17 mouse cellular contexts compared by ENCODE assay signal in genomic region chr17:45865944-45866343, GRCm38 (mm10).
DNase-seq lines count a peak whose midpoint lies in the region; ATAC-seq and TF ChIP-seq lines count a peak whose summit lies in the region.
"Had no signal": no experiment of that assay in that cellular context is flagged by ENCODE, and none has a peak within 500 bp of the region (broad histone marks: within the 10 kb centered on the region; RNA-seq: fewer than 3 reads in every experiment).

No protein-coding gene starts in this region.

- H3K36me3 ChIP-seq in heart, embryonic 13.5 days: no peaks in the 10 kb centered on the region
- no peaks in the 10 kb centered on the region for H3K36me3 ChIP-seq in kidney, embryonic 15.5 days
- no peaks in the 10 kb centered on the region for H3K36me3 ChIP-seq in stomach, embryonic 16.5 days (ENCODE audit: control insufficient read depth, insufficient read depth, low read length)
- no peaks in the 10 kb centered on the region for H3K36me3 ChIP-seq in stomach, postnatal 0 days (ENCODE audit: control insufficient read depth, insufficient read depth, low read length)
- H3K36me3 ChIP-seq: limb, embryonic 12.5 days; liver, embryonic 12.5 days had no signal

- WGBS in heart, embryonic 13.5 days: 39% methylated on average over 6 of the region's 6 CpGs
- 50% methylated on average over 6 of the region's 6 CpGs for WGBS in kidney, embryonic 15.5 days
- WGBS in stomach, embryonic 16.5 days: 65% methylated on average over 6 of the region's 6 CpGs
- 67% methylated on average over 6 of the region's 6 CpGs for WGBS in stomach, postnatal 0 days

- 0 out of 2 replicates have a peak overlapping the region, but pooled peaks have one; percentile 25 for H3K9ac ChIP-seq in heart, embryonic 13.5 days
- H3K9ac ChIP-seq in kidney, embryonic 15.5 days: no peak overlapping the region
- H3K9ac ChIP-seq in stomach, embryonic 16.5 days (ENCODE audit: low read length): no peak overlapping the region
- H3K9ac ChIP-seq in stomach, postnatal 0 days (ENCODE audit: low read length): no peak overlapping the region
- H3K9ac ChIP-seq: forebrain, embryonic 13.5 days; hindbrain, embryonic 14.5 days; limb, embryonic 12.5 days; liver, embryonic 12.5 days had no signal

- no peak for TF ChIP-seq EP300 in stomach, postnatal 0 days (optimal IDR thresholded peaks at IDR 0.05)

- H3K4me3 ChIP-seq in heart, embryonic 13.5 days: no peak overlapping the region
- no peak overlapping the region for H3K4me3 ChIP-seq in kidney, embryonic 15.5 days (replicated peaks)
- no peak overlapping the region for H3K4me3 ChIP-seq in stomach, embryonic 16.5 days (replicated peaks; ENCODE audit: low read length)
- H3K4me3 ChIP-seq in stomach, postnatal 0 days (ENCODE audit: low read depth, low read length): no peak overlapping the region
- H3K4me3 ChIP-seq: erythroblast, embryonic 14.5 days; forebrain, embryonic 13.5 days; limb, embryonic 12.5 days; liver, embryonic 12.5 days had no signal

- 0 out of 2 replicates have a peak overlapping the region, but pooled peaks have one; percentile 14 for H3K27ac ChIP-seq in heart, embryonic 13.5 days (replicated peaks)
- H3K27ac ChIP-seq in kidney, embryonic 15.5 days: peak overlapping the region; percentile 41
- H3K27ac ChIP-seq in stomach, embryonic 16.5 days (ENCODE audit: low read length): peak overlapping the region; percentile 36; the same call in 1 of the 2 replicates
- H3K27ac ChIP-seq in stomach, postnatal 0 days (replicated peaks): no peak overlapping the region
- H3K27ac ChIP-seq: forebrain, embryonic 13.5 days; hindbrain, embryonic 14.5 days; limb, embryonic 12.5 days; liver, embryonic 12.5 days had no signal

- H3K9me3 ChIP-seq in heart, embryonic 13.5 days: peaks cover 10% of the 10 kb centered on the region; the same call in 1 of the 2 replicates
- no peaks in the 10 kb centered on the region for H3K9me3 ChIP-seq in kidney, embryonic 15.5 days (replicated peaks)
- H3K9me3 ChIP-seq in stomach, embryonic 16.5 days (replicated peaks; ENCODE audit: control insufficient read depth, low read length): no peaks in the 10 kb centered on the region
- no peaks in the 10 kb centered on the region for H3K9me3 ChIP-seq in stomach, postnatal 0 days (ENCODE audit: control insufficient read depth, low read length)
- H3K9me3 ChIP-seq: forebrain, embryonic 13.5 days; limb, embryonic 12.5 days; liver, embryonic 12.5 days had no signal

- TF ChIP-seq CTCF in stomach, postnatal 0 days (IDR thresholded peaks at IDR 0.05; ENCODE audit: low read depth): no peak

- no peak for ATAC-seq in heart, embryonic 13.5 days (ENCODE audit: extremely low read depth, insufficient number of reproducible peaks, low FRiP score, low TSS enrichment)
- ATAC-seq in kidney, embryonic 15.5 days (replicated peaks; ENCODE audit: low FRiP score): no peak
- no peak for ATAC-seq in stomach, embryonic 16.5 days (ENCODE audit: insufficient read depth, low FRiP score)
- no peak for ATAC-seq in stomach, postnatal 0 days (ENCODE audit: low FRiP score, low TSS enrichment)
- ATAC-seq: forebrain, embryonic 13.5 days; liver, embryonic 12.5 days had no signal

- H3K4me2 ChIP-seq in heart, embryonic 13.5 days: no peak overlapping the region
- H3K4me2 ChIP-seq in kidney, embryonic 15.5 days: no peak overlapping the region
- no peak overlapping the region for H3K4me2 ChIP-seq in stomach, embryonic 16.5 days (ENCODE audit: low read depth, low read length)
- H3K4me2 ChIP-seq in stomach, postnatal 0 days (replicated peaks; ENCODE audit: low read depth): no peak overlapping the region
- H3K4me2 ChIP-seq: forebrain, embryonic 13.5 days; hindbrain, embryonic 14.5 days; limb, embryonic 12.5 days; liver, embryonic 12.5 days had no signal

- peaks cover 41% of the 10 kb centered on the region for H3K4me1 ChIP-seq in heart, embryonic 13.5 days
- peaks cover 57% of the 10 kb centered on the region for H3K4me1 ChIP-seq in kidney, embryonic 15.5 days
- H3K4me1 ChIP-seq in stomach, embryonic 16.5 days (ENCODE audit: control insufficient read depth, insufficient read depth, low read length): peaks cover 26% of the 10 kb centered on the region
- H3K4me1 ChIP-seq in stomach, postnatal 0 days (replicated peaks; ENCODE audit: control insufficient read depth, insufficient read depth): peaks cover 3% of the 10 kb centered on the region

- peaks cover 44% of the 10 kb centered on the region for H3K27me3 ChIP-seq in heart, embryonic 13.5 days (replicated peaks)
- 0 out of 2 replicates have a peak, but pooled peaks cover 5% of the 10 kb centered on the region for H3K27me3 ChIP-seq in kidney, embryonic 15.5 days
- H3K27me3 ChIP-seq in stomach, embryonic 16.5 days (ENCODE audit: control insufficient read depth, insufficient read depth, low read length): no peaks in the 10 kb centered on the region
- H3K27me3 ChIP-seq in stomach, postnatal 0 days (ENCODE audit: control insufficient read depth, insufficient read depth, low read length): no peaks in the 10 kb centered on the region

- no peak for DNase-seq in heart, adult 8-10 months (ENCODE audit: low spot score)
- DNase-seq in kidney, postnatal 25 days: no peak
- no peak for DNase-seq in stomach, postnatal 0 days (ENCODE audit: low spot score)
- DNase-seq in urinary bladder, postnatal 10 days (ENCODE audit: low spot score): no peak
- DNase-seq: cerebellum, adult 2 months; kidney, adult 11 months; lung, postnatal 14 days; right cerebral cortex, adult 18-20 months; thymus, postnatal 25 days had no signal
